In the genomic region with DNA sequence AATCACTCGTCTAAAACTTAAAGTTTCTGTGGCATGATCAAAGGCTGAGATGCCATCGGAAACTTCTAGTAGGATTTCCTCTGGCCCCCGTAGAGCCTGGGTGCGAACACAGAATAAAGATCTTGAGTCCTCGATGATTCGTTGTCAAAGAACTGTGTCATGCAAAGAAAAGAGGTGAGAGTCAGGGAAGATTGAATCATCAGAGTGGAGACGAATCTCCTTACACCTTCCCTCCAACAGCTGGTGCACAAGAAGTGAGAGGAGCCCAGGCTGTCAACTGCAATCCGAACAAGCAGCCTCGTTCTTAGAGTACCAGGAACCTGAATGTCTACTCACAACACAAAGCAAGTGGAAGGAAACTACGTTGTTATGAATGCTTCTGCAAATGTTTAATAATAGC, we compare ENCODE assay signal across 10 mouse cellular contexts.
"Had no signal": no experiment of that assay in that cellular context is flagged by ENCODE, and none has a peak within 500 bp of the region (broad histone marks: within the 10 kb centered on the region; RNA-seq: fewer than 3 reads in every experiment).

No protein-coding gene starts in this region.

- DNase-seq: kidney, adult 2 months; kidney, postnatal 25 days; layer of hippocampus, adult 9-11 months; lung, adult 18-20 months; lung, postnatal 14 days; lung, postnatal 4 days; midbrain, embryonic 14.5 days; thymus, adult 2 months; thymus, postnatal 14 days; thymus, postnatal 4 days had no signal
